Mouse (Mus musculus) cortical plate, adult 2 months (tissue): ENCODE results near the gene Arhgap30. TPM values are rescaled to one million over a fixed set of nuclear protein-coding genes. Genes with fewer than 3 reads are reported as not detected.
A peak's percentile ranks its signal among the peaks of the same experiment; 100 is the strongest.

ENCODE experiments used
- H3K27ac ChIP-seq: fragments of 200-500 bp; 2 replicates; pipeline ENCODE4 v1.5.1; 2012; ENCODE audit warnings: low read length, control low read depth, inconsistent platforms; ENCODE audit not compliant: insufficient read depth
- H3K4me1 ChIP-seq: fragments of 200-500 bp; 2 replicates; pipeline ENCODE4 v1.6.1; 2011; ENCODE audit warnings: low read length; ENCODE audit not compliant: control insufficient read depth, insufficient read depth
- H3K4me3 ChIP-seq: fragments of 200-500 bp; 2 replicates; pipeline ENCODE4 v1.5.1; 2011; ENCODE audit warnings: mild to moderate bottlenecking, low read length, control low read depth; ENCODE audit not compliant: insufficient read depth
- CTCF ChIP-seq: fragments of 200-500 bp; IDR thresholded peaks from 2 replicates; pipeline ENCODE4 v1.5.1; 2011; ENCODE audit warnings: mild to moderate bottlenecking, control low read depth, low read length; ENCODE audit not compliant: insufficient read depth; ENCODE audit errors: extremely low read depth
- POLR2A ChIP-seq: fragments of 200-500 bp; IDR thresholded peaks from 2 replicates; pipeline ENCODE4 v1.6.1; 2011; ENCODE audit warnings: mild to moderate bottlenecking, low read length, control low read depth; ENCODE audit not compliant: insufficient read depth; ENCODE audit errors: extremely low read depth
- polyA plus RNA-seq: library from polyadenylated mRNA; depleted of rRNA; stranded (reverse); fragments of >200 nt; gene quantifications from 2 replicates; pipeline ENCODE4 v1.2.3, GENCODE M21; 2012

The Arhgap30 gene
- polyA plus RNA-seq, 1 experiment: 1.6 TPM

GRCm38 (mm10) chr1:171440025-171440725, 51.4 kb downstream of the Arhgap30 start:
- TF ChIP-seq POLR2A: no peak
- no peak for TF ChIP-seq CTCF
- H3K4me1 ChIP-seq: no peaks in the 10 kb centered on the region
- peak overlapping the region; percentile 14; the same call in 1 of the 2 replicates for H3K27ac ChIP-seq
- H3K4me3 ChIP-seq: no peak overlapping the region

GRCm38 (mm10) chr1:171441466-171442412, 53.0 kb downstream of the Arhgap30 start:
- Histone ChIP-seq H3K4me1 (no peaks in the 10 kb centered on the region), H3K4me3 (no peak overlapping the region), H3K27ac (peak overlapping the region; percentile 65; the same call in 1 of the 2 replicates)
- no peak for TF ChIP-seq CTCF
- no peak for TF ChIP-seq POLR2A

- no peak overlapping the region for H3K4me3 ChIP-seq
- H3K27ac ChIP-seq: peak overlapping the region; percentile 65; the same call in 1 of the 2 replicates
- TF ChIP-seq CTCF: no peak
- TF ChIP-seq POLR2A: no peak
- no peaks in the 10 kb centered on the region for H3K4me1 ChIP-seq
These were observed 53.6 kb downstream of the Arhgap30 start for GRCm38 (mm10) chr1:171442413-171442760.

- Histone ChIP-seq H3K4me1 (no peaks in the 10 kb centered on the region), H3K4me3 (no peak overlapping the region), H3K27ac (no peak overlapping the region)
- TF ChIP-seq CTCF (no peak), POLR2A (no peak)
These were observed 56.3 kb downstream of the Arhgap30 start for GRCm38 (mm10) chr1:171445050-171445449.

GRCm38 (mm10) chr1:171446854-171447253, 58.1 kb downstream of the Arhgap30 start:
- TF ChIP-seq CTCF (no peak), POLR2A (no peak)
- H3K4me1 ChIP-seq: no peaks in the 10 kb centered on the region
- peak overlapping the region; percentile 75; the same call in 1 of the 2 replicates for H3K27ac ChIP-seq
- H3K4me3 ChIP-seq: no peak overlapping the region

- no peak overlapping the region for H3K27ac ChIP-seq
- TF ChIP-seq POLR2A: no peak
- TF ChIP-seq CTCF: no peak
- H3K4me1 ChIP-seq: no peaks in the 10 kb centered on the region
- no peak overlapping the region for H3K4me3 ChIP-seq
These were observed 58.9 kb downstream of the Arhgap30 start for GRCm38 (mm10) chr1:171447692-171448091.

- no peaks in the 10 kb centered on the region for H3K4me1 ChIP-seq
- H3K4me3 ChIP-seq: no peak overlapping the region
- H3K27ac ChIP-seq: no peak overlapping the region
- TF ChIP-seq CTCF (no peak), POLR2A (no peak)
These were observed 61.3 kb downstream of the Arhgap30 start for GRCm38 (mm10) chr1:171450062-171450461.

GRCm38 (mm10) chr1:171451001-171451400, 62.2 kb downstream of the Arhgap30 start:
- no peak overlapping the region for H3K4me3 ChIP-seq
- TF ChIP-seq POLR2A (no peak), CTCF (no peak)
- H3K27ac ChIP-seq: no peak overlapping the region

GRCm38 (mm10) chr1:171452522-171452921, 63.8 kb downstream of the Arhgap30 start:
- no peak for TF ChIP-seq POLR2A
- no peak for TF ChIP-seq CTCF
- Histone ChIP-seq H3K4me3 (no peak overlapping the region), H3K27ac (no peak overlapping the region), H3K4me1 (no peaks in the 10 kb centered on the region)

More at GRCm38 (mm10) chr1:171451001-171451400, 62.2 kb downstream of the Arhgap30 start:
- no peaks in the 10 kb centered on the region for H3K4me1 ChIP-seq
